Mouse (Mus musculus): ENCODE data around the gene Rem2. TPM values are rescaled to one million over a fixed set of nuclear protein-coding genes. Genes with fewer than 3 reads are reported as not detected.

Gene Rem2
- polyA plus RNA-seq, 1 experiment from 2014 or later = 6.9 TPM

GRCm38 (mm10) chr14:54479451-54479920 is 3.6 kb downstream of the Rem2 start:
- no peaks in the 10 kb centered on the region for H3K9me3 ChIP-seq
- H3K4me3 ChIP-seq = peak overlapping the region; percentile 41
- peaks cover 19% of the 10 kb centered on the region for H3K4me1 ChIP-seq
- peak overlapping the region; percentile 75 for H3K4me2 ChIP-seq (replicated peaks)
- no peak overlapping the region for H3K27ac ChIP-seq
- ATAC-seq (ENCODE audit: insufficient number of reproducible peaks, insufficient read depth, low FRiP score, low TSS enrichment) = no peak
- H3K36me3 ChIP-seq = no peaks in the 10 kb centered on the region
- WGBS = 1% methylated on average over 40 of the region's 40 CpGs
- H3K9ac ChIP-seq = peak overlapping the region; percentile 57
- peaks cover 37% of the 10 kb centered on the region for H3K27me3 ChIP-seq

- H3K36me3 ChIP-seq = no peaks in the 10 kb centered on the region
- no peak overlapping the region for H3K4me2 ChIP-seq (replicated peaks)
- peaks cover 37% of the 10 kb centered on the region for H3K27me3 ChIP-seq
- H3K4me3 ChIP-seq = no peak overlapping the region
- peaks cover 14% of the 10 kb centered on the region for H3K4me1 ChIP-seq
- no peak overlapping the region for H3K9ac ChIP-seq
- ATAC-seq (ENCODE audit: insufficient number of reproducible peaks, insufficient read depth, low FRiP score, low TSS enrichment) = no peak
- H3K27ac ChIP-seq = no peak overlapping the region
- 70% methylated on average over 6 of the region's 6 CpGs for WGBS
- no peaks in the 10 kb centered on the region for H3K9me3 ChIP-seq
These were observed 4.8 kb downstream of the Rem2 start for GRCm38 (mm10) chr14:54480673-54481072.

GRCm38 (mm10) chr14:54481402-54481801 is 5.5 kb downstream of the Rem2 start:
- H3K4me3 ChIP-seq = no peak overlapping the region
- no peak overlapping the region for H3K27ac ChIP-seq
- no peak overlapping the region for H3K4me2 ChIP-seq (replicated peaks)
- 77% methylated on average over 8 of the region's 8 CpGs for WGBS
- no peak for ATAC-seq (ENCODE audit: insufficient number of reproducible peaks, insufficient read depth, low FRiP score, low TSS enrichment)
- peaks cover 37% of the 10 kb centered on the region for H3K27me3 ChIP-seq
- H3K9ac ChIP-seq = no peak overlapping the region
- H3K9me3 ChIP-seq = no peaks in the 10 kb centered on the region
- H3K36me3 ChIP-seq = no peaks in the 10 kb centered on the region
- H3K4me1 ChIP-seq = peaks cover 10% of the 10 kb centered on the region; the same call in 1 of the 2 replicates

- no peak overlapping the region for H3K9ac ChIP-seq
These were observed 6.6 kb downstream of the Rem2 start for GRCm38 (mm10) chr14:54482498-54482897.

GRCm38 (mm10) chr14:54485899-54486298 is 10.0 kb downstream of the Rem2 start:
- Histone ChIP-seq H3K4me1 (no peaks in the 10 kb centered on the region), H3K36me3 (no peaks in the 10 kb centered on the region), H3K27me3 (peaks cover under 1% of the 10 kb centered on the region), H3K4me2 (replicated peaks) (no peak overlapping the region), H3K4me3 (no peak overlapping the region), H3K27ac (no peak overlapping the region), H3K9me3 (no peaks in the 10 kb centered on the region), H3K9ac (no peak overlapping the region)
- no peak for ATAC-seq (ENCODE audit: insufficient number of reproducible peaks, insufficient read depth, low FRiP score, low TSS enrichment)
- 89% methylated on average over 7 of the region's 7 CpGs for WGBS

More at GRCm38 (mm10) chr14:54482498-54482897, 6.6 kb downstream of the Rem2 start:
- Histone ChIP-seq H3K9me3 (no peaks in the 10 kb centered on the region), H3K36me3 (no peaks in the 10 kb centered on the region), H3K27me3 (peaks cover 27% of the 10 kb centered on the region), H3K4me2 (replicated peaks) (no peak overlapping the region), H3K27ac (no peak overlapping the region), H3K4me3 (no peak overlapping the region), H3K4me1 (0 out of 2 replicates have a peak, but pooled peaks cover 5% of the 10 kb centered on the region)
- no peak for ATAC-seq (ENCODE audit: insufficient number of reproducible peaks, insufficient read depth, low FRiP score, low TSS enrichment)
- WGBS = 30% methylated on average over 9 of the region's 9 CpGs

- H3K4me2 ChIP-seq (replicated peaks) = no peak overlapping the region
- H3K9ac ChIP-seq = no peak overlapping the region
- no peak overlapping the region for H3K27ac ChIP-seq
- no peak for ATAC-seq (ENCODE audit: insufficient number of reproducible peaks, insufficient read depth, low FRiP score, low TSS enrichment)
- no peaks in the 10 kb centered on the region for H3K36me3 ChIP-seq
- WGBS = 70% methylated on average over 2 of the region's 2 CpGs
- no peaks in the 10 kb centered on the region; the same call in 1 of the 2 replicates for H3K27me3 ChIP-seq
- H3K9me3 ChIP-seq = no peaks in the 10 kb centered on the region
- H3K4me3 ChIP-seq = no peak overlapping the region
- H3K4me1 ChIP-seq = no peaks in the 10 kb centered on the region
These were observed 11.8 kb downstream of the Rem2 start for GRCm38 (mm10) chr14:54487732-54488131.

GRCm38 (mm10) chr14:54488350-54488749 is 12.4 kb downstream of the Rem2 start:
- H3K4me2 ChIP-seq (replicated peaks) = no peak overlapping the region
- H3K27me3 ChIP-seq = no peaks in the 10 kb centered on the region; the same call in 1 of the 2 replicates
- no peak overlapping the region for H3K27ac ChIP-seq
- no peak for ATAC-seq (ENCODE audit: insufficient number of reproducible peaks, insufficient read depth, low FRiP score, low TSS enrichment)
- H3K4me1 ChIP-seq = no peaks in the 10 kb centered on the region
- H3K36me3 ChIP-seq = no peaks in the 10 kb centered on the region
- H3K9me3 ChIP-seq = no peaks in the 10 kb centered on the region
- no peak overlapping the region for H3K9ac ChIP-seq
- no peak overlapping the region for H3K4me3 ChIP-seq

- ATAC-seq (ENCODE audit: insufficient number of reproducible peaks, insufficient read depth, low FRiP score, low TSS enrichment) = no peak
- no peak overlapping the region for H3K4me3 ChIP-seq
- no peaks in the 10 kb centered on the region for H3K36me3 ChIP-seq
- H3K4me1 ChIP-seq = no peaks in the 10 kb centered on the region
- H3K9ac ChIP-seq = no peak overlapping the region
- H3K27ac ChIP-seq = no peak overlapping the region
- 70% methylated on average over 18 of the region's 18 CpGs for WGBS
- no peaks in the 10 kb centered on the region for H3K9me3 ChIP-seq
- no peak overlapping the region for H3K4me2 ChIP-seq (replicated peaks)
- no peaks in the 10 kb centered on the region for H3K27me3 ChIP-seq
These were observed 16.6 kb downstream of the Rem2 start for GRCm38 (mm10) chr14:54492345-54493131.

- ATAC-seq (ENCODE audit: insufficient number of reproducible peaks, insufficient read depth, low FRiP score, low TSS enrichment) = no peak
- WGBS = 92% methylated on average over 5 of the region's 5 CpGs
- no peaks in the 10 kb centered on the region for H3K9me3 ChIP-seq
- H3K36me3 ChIP-seq = no peaks in the 10 kb centered on the region
- H3K4me3 ChIP-seq = no peak overlapping the region
- H3K27ac ChIP-seq = no peak overlapping the region
- no peaks in the 10 kb centered on the region for H3K27me3 ChIP-seq
- no peaks in the 10 kb centered on the region for H3K4me1 ChIP-seq
- H3K9ac ChIP-seq = no peak overlapping the region
- H3K4me2 ChIP-seq (replicated peaks) = no peak overlapping the region
These were observed 17.3 kb downstream of the Rem2 start for GRCm38 (mm10) chr14:54493236-54493635.

GRCm38 (mm10) chr14:54494234-54494633 is 18.3 kb downstream of the Rem2 start:
- Histone ChIP-seq H3K4me3 (no peak overlapping the region), H3K9me3 (no peaks in the 10 kb centered on the region), H3K27me3 (no peaks in the 10 kb centered on the region), H3K4me1 (no peaks in the 10 kb centered on the region), H3K36me3 (no peaks in the 10 kb centered on the region), H3K4me2 (replicated peaks) (no peak overlapping the region), H3K27ac (no peak overlapping the region), H3K9ac (no peak overlapping the region)
- ATAC-seq (ENCODE audit: insufficient number of reproducible peaks, insufficient read depth, low FRiP score, low TSS enrichment) = no peak
- 2% methylated on average over 3 of the region's 3 CpGs for WGBS

GRCm38 (mm10) chr14:54496706-54497105 is 20.8 kb downstream of the Rem2 start:
- no peaks in the 10 kb centered on the region for H3K27me3 ChIP-seq
- no peak for ATAC-seq (ENCODE audit: insufficient number of reproducible peaks, insufficient read depth, low FRiP score, low TSS enrichment)
- no peaks in the 10 kb centered on the region for H3K9me3 ChIP-seq
- 92% methylated on average over 14 of the region's 14 CpGs for WGBS
- no peaks in the 10 kb centered on the region for H3K36me3 ChIP-seq
- H3K4me3 ChIP-seq = no peak overlapping the region
- no peak overlapping the region for H3K4me2 ChIP-seq (replicated peaks)
- no peak overlapping the region for H3K27ac ChIP-seq
- H3K4me1 ChIP-seq = no peaks in the 10 kb centered on the region
- no peak overlapping the region for H3K9ac ChIP-seq

- H3K9ac ChIP-seq = no peak overlapping the region
- no peak for ATAC-seq (ENCODE audit: insufficient number of reproducible peaks, insufficient read depth, low FRiP score, low TSS enrichment)
- H3K4me1 ChIP-seq = no peaks in the 10 kb centered on the region
- no peak overlapping the region for H3K4me3 ChIP-seq
- H3K9me3 ChIP-seq = no peaks in the 10 kb centered on the region
- no peak overlapping the region for H3K27ac ChIP-seq
- H3K27me3 ChIP-seq = no peaks in the 10 kb centered on the region
- no peak overlapping the region for H3K4me2 ChIP-seq (replicated peaks)
- 84% methylated on average over 2 of the region's 2 CpGs for WGBS
- H3K36me3 ChIP-seq = no peaks in the 10 kb centered on the region
These were observed 23.4 kb downstream of the Rem2 start for GRCm38 (mm10) chr14:54499330-54499729.
